Mouse (Mus musculus): Measurements from ENCODE around the gene Ado.

- TF ChIP-seq POLR2A (IDR thresholded peaks at IDR 0.05; ENCODE audit: borderline replicate concordance, low read depth, low read length) (no peak), CTCF (IDR thresholded peaks at IDR 0.05; ENCODE audit: low read depth, low read length) (no peak)
Measured at GRCm38 (mm10) chr10:67538585-67539400, 10.0 kb downstream of the Ado start.

Measured in bone marrow macrophage, adult 2 months (primary cell).